ENCODE assay signal across 16 mouse cellular contexts in genomic region chr10:80299824-80300223, GRCm38 (mm10). TPM values are rescaled to one million over a fixed set of nuclear protein-coding genes. Genes with fewer than 3 reads are reported as not detected.
DNase-seq lines count a peak whose midpoint lies in the region; ATAC-seq and TF ChIP-seq lines count a peak whose summit lies in the region.
"Had no signal": no experiment of that assay in that cellular context is flagged by ENCODE, and none has a peak within 500 bp of the region (broad histone marks: within the 10 kb centered on the region; RNA-seq: fewer than 3 reads in every experiment).

No protein-coding gene starts in this region.

- DNase-seq in cerebellum, adult 2 months, result no peak
- DNase-seq in cerebellum, postnatal 36 days, result no peak
- DNase-seq in embryonic facial prominence, embryonic 14.5 days (ENCODE audit: low spot score), result no peak
- no peak for DNase-seq in midbrain, embryonic 14.5 days
- DNase-seq in ovary, postnatal 14 days (ENCODE audit: low spot score), result no peak
- no peak for DNase-seq in MN1 (ENCODE audit: low spot score)
- no peak for DNase-seq in heart, postnatal 14 days
- DNase-seq: gastrocnemius, postnatal 36 days; heart, postnatal 10 days; lung, postnatal 4 days; spleen, adult 18-20 months had no signal

- ATAC-seq in embryonic facial prominence, embryonic 14.5 days (ENCODE audit: low read depth), result no peak
- no peak for ATAC-seq in hindbrain, embryonic 13.5 days (ENCODE audit: low FRiP score)
- ATAC-seq in midbrain, embryonic 14.5 days (ENCODE audit: low FRiP score, low TSS enrichment), result no peak
- ATAC-seq: liver, embryonic 12.5 days had no signal

- H3K9me3 ChIP-seq in embryonic facial prominence, embryonic 14.5 days (ENCODE audit: control insufficient read depth, low read length), result no peaks in the 10 kb centered on the region
- H3K9me3 ChIP-seq in hindbrain, embryonic 13.5 days, result no peaks in the 10 kb centered on the region
- no peaks in the 10 kb centered on the region for H3K9me3 ChIP-seq in midbrain, embryonic 14.5 days (ENCODE audit: control insufficient read depth, low read length)
- H3K9me3 ChIP-seq: G1E; kidney, embryonic 15.5 days; liver, embryonic 12.5 days had no signal

- H3K36me3 ChIP-seq in embryonic facial prominence, embryonic 14.5 days (ENCODE audit: control insufficient read depth, insufficient read depth, low read length), result peaks cover 4% of the 10 kb centered on the region
- H3K36me3 ChIP-seq in hindbrain, embryonic 13.5 days, result peaks cover 33% of the 10 kb centered on the region
- H3K36me3 ChIP-seq in midbrain, embryonic 14.5 days (ENCODE audit: control insufficient read depth, insufficient read depth, low read length), result peaks cover 32% of the 10 kb centered on the region

- H3K9ac ChIP-seq in embryonic facial prominence, embryonic 14.5 days (ENCODE audit: low read depth, low read length), result peak overlapping the region; percentile 48; the same call in 1 of the 2 replicates
- peak overlapping the region; percentile 99 for H3K9ac ChIP-seq in hindbrain, embryonic 13.5 days
- peak overlapping the region; percentile 99 for H3K9ac ChIP-seq in midbrain, embryonic 14.5 days (replicated peaks; ENCODE audit: low read length)
- H3K9ac ChIP-seq: kidney, embryonic 15.5 days; liver, embryonic 12.5 days had no signal

- peaks cover 43% of the 10 kb centered on the region for H3K4me1 ChIP-seq in cerebellum, adult 2 months (ENCODE audit: control insufficient read depth, insufficient read depth, low read length)
- no peaks in the 10 kb centered on the region for H3K4me1 ChIP-seq in embryonic facial prominence, embryonic 14.5 days (ENCODE audit: control insufficient read depth, insufficient read depth, low read length)
- H3K4me1 ChIP-seq in hindbrain, embryonic 13.5 days (replicated peaks), result peaks cover 89% of the 10 kb centered on the region
- H3K4me1 ChIP-seq in midbrain, embryonic 14.5 days (ENCODE audit: control insufficient read depth, insufficient read depth, low read length), result peaks cover 65% of the 10 kb centered on the region

- H3K4me3 ChIP-seq in cerebellum, adult 2 months (replicated peaks; ENCODE audit: insufficient read depth, low read depth, low read length), result peak overlapping the region; percentile 97
- H3K4me3 ChIP-seq in embryonic facial prominence, embryonic 14.5 days (ENCODE audit: low read depth, low read length), result peak overlapping the region; percentile 14; the same call in 1 of the 2 replicates
- peak overlapping the region; percentile 69 for H3K4me3 ChIP-seq in hindbrain, embryonic 13.5 days
- H3K4me3 ChIP-seq in midbrain, embryonic 14.5 days (replicated peaks; ENCODE audit: low read depth, low read length), result peak overlapping the region; percentile 89
- H3K4me3 ChIP-seq: erythroblast, embryonic 14.5 days; liver, embryonic 12.5 days had no signal

- no peak for TF ChIP-seq CTCF in cerebellum, adult 2 months (IDR thresholded peaks at IDR 0.05; ENCODE audit: borderline replicate concordance, insufficient read depth, low read depth, low read length)

- TF ChIP-seq POLR2A in cerebellum, adult 2 months (IDR thresholded peaks at IDR 0.05; ENCODE audit: borderline replicate concordance, insufficient read depth, low read length), result 0 out of 2 replicates have a peak, but pooled peaks have one; percentile 13

- 5% methylated on average over 10 of the region's 10 CpGs for WGBS in cerebellum, adult 2 months
- WGBS in embryonic facial prominence, embryonic 14.5 days, result 53% methylated on average over 10 of the region's 10 CpGs
- WGBS in hindbrain, embryonic 13.5 days, result 30% methylated on average over 10 of the region's 10 CpGs
- WGBS in midbrain, embryonic 14.5 days, result 31% methylated on average over 10 of the region's 10 CpGs

- H3K27ac ChIP-seq in cerebellum, adult 2 months (ENCODE audit: insufficient read depth, low read length), result peak overlapping the region; percentile 93
- H3K27ac ChIP-seq in embryonic facial prominence, embryonic 14.5 days (replicated peaks; ENCODE audit: low read depth, low read length), result no peak overlapping the region; the same call in 1 of the 2 replicates
- peak overlapping the region; percentile 97 for H3K27ac ChIP-seq in hindbrain, embryonic 13.5 days
- H3K27ac ChIP-seq in midbrain, embryonic 14.5 days (replicated peaks; ENCODE audit: low read depth, low read length), result peak overlapping the region; percentile 99
- H3K27ac ChIP-seq: kidney, embryonic 15.5 days; liver, embryonic 12.5 days had no signal

- intact Hi-C loops in heart, postnatal 14 days (cut with DNase I), result no loop called here

- peak overlapping the region; percentile 36; the same call in 1 of the 2 replicates for H3K4me2 ChIP-seq in embryonic facial prominence, embryonic 14.5 days (ENCODE audit: low read depth, low read length)
- peak overlapping the region; percentile 98 for H3K4me2 ChIP-seq in hindbrain, embryonic 13.5 days
- H3K4me2 ChIP-seq in midbrain, embryonic 14.5 days (ENCODE audit: low read length), result peak overlapping the region; percentile 96
- H3K4me2 ChIP-seq: liver, embryonic 12.5 days had no signal

- H3K27me3 ChIP-seq in cerebellum, adult 2 months (ENCODE audit: control insufficient read depth, insufficient read depth, low read length), result no peaks in the 10 kb centered on the region
- peaks cover 52% of the 10 kb centered on the region for H3K27me3 ChIP-seq in embryonic facial prominence, embryonic 14.5 days (replicated peaks; ENCODE audit: control insufficient read depth, insufficient read depth, low read length)
- H3K27me3 ChIP-seq in hindbrain, embryonic 13.5 days, result no peaks in the 10 kb centered on the region
- H3K27me3 ChIP-seq in midbrain, embryonic 14.5 days (ENCODE audit: control insufficient read depth, insufficient read depth, low read length), result no peaks in the 10 kb centered on the region

RNA-seq across cellular contexts. Expression of gene Apc2, which starts 4.0 kb away (rescaled TPM):
- polyA plus RNA-seq in cerebellum, adult 2 months (2012; rRNA removed), result 67.1 and 69.1 TPM in 2 replicates
- polyA plus RNA-seq in embryonic facial prominence, embryonic 14.5 days (2014; fragmentation: Nextera tagmentation; extraction: Ambion mirVana), result 6.2 and 7.4 TPM in 2 replicates
- polyA plus RNA-seq in hindbrain, embryonic 13.5 days (2015; fragmentation: Nextera tagmentation; extraction: Ambion mirVana), result 182 and 183 TPM in 2 replicates
- polyA plus RNA-seq in midbrain, embryonic 14.5 days (2014; fragmentation: Nextera tagmentation; extraction: Ambion mirVana), result 241 and 259 TPM in 2 replicates
- 1 to 10 TPM; 2.3 to 3.6 TPM for total RNA-seq in heart, postnatal 14 days (2021)
- polyA plus RNA-seq: erythroblast, embryonic 14.5 days had no signal

RNA-seq across cellular contexts. Expression of gene Rps15, which starts 7.6 kb away (rescaled TPM):
- polyA plus RNA-seq in cerebellum, adult 2 months (2012; rRNA removed), result 1,303 and 1,454 TPM in 2 replicates
- polyA plus RNA-seq in embryonic facial prominence, embryonic 14.5 days (2014; fragmentation: Nextera tagmentation; extraction: Ambion mirVana), result 1,047 and 1,145 TPM in 2 replicates
- polyA plus RNA-seq in hindbrain, embryonic 13.5 days (2015; fragmentation: Nextera tagmentation; extraction: Ambion mirVana), result 583 and 598 TPM in 2 replicates
- polyA plus RNA-seq in midbrain, embryonic 14.5 days (2014; fragmentation: Nextera tagmentation; extraction: Ambion mirVana), result 622 and 707 TPM in 2 replicates
- 100 to 1,000 TPM; 652 to 716 TPM for total RNA-seq in heart, postnatal 14 days (2021)

RNA-seq across cellular contexts. Expression of gene 2310011J03Rik, which starts 20.5 kb away (rescaled TPM):
- 49.7 and 51.1 TPM in 2 replicates for polyA plus RNA-seq in cerebellum, adult 2 months (2012; rRNA removed)
- 38.5 and 46.3 TPM in 2 replicates for polyA plus RNA-seq in embryonic facial prominence, embryonic 14.5 days (2014; fragmentation: Nextera tagmentation; extraction: Ambion mirVana)
- 28.5 and 29.1 TPM in 2 replicates for polyA plus RNA-seq in hindbrain, embryonic 13.5 days (2015; fragmentation: Nextera tagmentation; extraction: Ambion mirVana)
- polyA plus RNA-seq in midbrain, embryonic 14.5 days (2014; fragmentation: Nextera tagmentation; extraction: Ambion mirVana), result 20.4 and 21.6 TPM in 2 replicates
- 10 to 100 TPM; 13.3 to 15.0 TPM for total RNA-seq in heart, postnatal 14 days (2021)

RNA-seq across cellular contexts. Expression of gene Pcsk4, which starts 29.5 kb away (rescaled TPM):
- 13.7 and 14.1 TPM in 2 replicates for polyA plus RNA-seq in cerebellum, adult 2 months (2012; rRNA removed)
- polyA plus RNA-seq in embryonic facial prominence, embryonic 14.5 days (2014; fragmentation: Nextera tagmentation; extraction: Ambion mirVana), result 1.7 and 2.9 TPM in 2 replicates
- polyA plus RNA-seq in hindbrain, embryonic 13.5 days (2015; fragmentation: Nextera tagmentation; extraction: Ambion mirVana), result 1.9 and 2.5 TPM in 2 replicates
- 2.5 and 3.5 TPM in 2 replicates for polyA plus RNA-seq in midbrain, embryonic 14.5 days (2014; fragmentation: Nextera tagmentation; extraction: Ambion mirVana)
- 1 to 10 TPM; 1.0 to 1.7 TPM for total RNA-seq in heart, postnatal 14 days (2021)

RNA-seq across cellular contexts. Expression of gene Reep6, which starts 29.9 kb away (rescaled TPM):
- polyA plus RNA-seq in cerebellum, adult 2 months (2012; rRNA removed), result 9.0 and 10.3 TPM in 2 replicates
- 5.6 and 7.5 TPM in 2 replicates for polyA plus RNA-seq in embryonic facial prominence, embryonic 14.5 days (2014; fragmentation: Nextera tagmentation; extraction: Ambion mirVana)
- polyA plus RNA-seq in hindbrain, embryonic 13.5 days (2015; fragmentation: Nextera tagmentation; extraction: Ambion mirVana), result 3.1 and 3.5 TPM in 2 replicates
- polyA plus RNA-seq in midbrain, embryonic 14.5 days (2014; fragmentation: Nextera tagmentation; extraction: Ambion mirVana), result 5.3 and 7.3 TPM in 2 replicates
- total RNA-seq in heart, postnatal 14 days (2021), result 1 to 10 TPM; 2.0 to 2.6 TPM

Comparison
In these comparisons a context has a peak if more than half of its experiments do, and no peak if none do; other contexts are left out.
1. H3K4me3 ChIP-seq: peak in every context shown above with its lines; median percentile 97 in cerebellum, adult 2 months; 89 in midbrain, embryonic 14.5 days; 69 in hindbrain, embryonic 13.5 days; 14 in embryonic facial prominence, embryonic 14.5 days.
2. H3K4me2 ChIP-seq: peak in every context shown above with its lines; median percentile 98 in hindbrain, embryonic 13.5 days; 96 in midbrain, embryonic 14.5 days; 36 in embryonic facial prominence, embryonic 14.5 days.
3. H3K9ac ChIP-seq: peak in every context shown above with its lines; median percentile 99 in hindbrain, embryonic 13.5 days; 99 in midbrain, embryonic 14.5 days; 48 in embryonic facial prominence, embryonic 14.5 days.